Mouse (Mus musculus): Measurements from ENCODE around the gene Tead3.

The Tead3 gene

DNA sequence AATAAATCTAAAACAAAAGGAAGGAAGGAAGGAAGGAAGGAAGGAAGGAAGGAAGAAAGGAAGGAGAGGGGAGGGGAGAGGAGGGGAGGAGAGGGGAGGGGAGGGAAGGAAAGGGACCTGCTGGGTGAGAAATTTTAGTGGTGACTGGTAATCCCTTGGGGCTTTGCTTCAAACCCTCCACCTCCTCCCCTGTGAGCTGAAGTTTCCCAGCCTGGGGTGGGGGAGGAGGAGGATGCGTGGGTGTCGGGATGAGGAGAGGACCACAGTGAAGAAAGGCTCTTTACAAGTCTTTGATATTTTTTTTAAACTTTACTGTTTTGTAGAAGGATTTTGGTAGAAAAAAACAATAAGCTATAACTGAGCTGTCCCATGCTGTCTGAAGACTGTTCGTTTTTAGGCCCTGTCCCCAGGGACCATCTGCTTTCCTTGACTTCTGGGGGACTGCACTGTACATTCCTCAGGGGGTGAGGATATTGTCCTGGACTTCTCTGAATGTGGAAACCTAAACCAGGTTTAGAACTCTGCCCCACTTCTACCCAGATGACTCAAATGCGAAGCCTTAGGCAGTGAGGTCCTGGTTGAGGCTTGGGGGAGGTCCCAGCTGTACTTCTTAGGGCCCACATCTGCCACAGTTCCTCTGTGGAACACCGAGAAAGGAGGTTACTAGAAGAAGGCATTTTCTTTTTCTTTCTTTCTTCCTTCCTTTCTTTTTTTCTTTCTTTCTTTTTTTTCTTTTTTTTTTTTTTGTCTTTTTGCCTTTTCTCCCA, 39.1 kb downstream of the Tead3 start:
- no peak for DNase-seq (ENCODE audit: extremely low spot score, low read depth, low spot score)

DNA sequence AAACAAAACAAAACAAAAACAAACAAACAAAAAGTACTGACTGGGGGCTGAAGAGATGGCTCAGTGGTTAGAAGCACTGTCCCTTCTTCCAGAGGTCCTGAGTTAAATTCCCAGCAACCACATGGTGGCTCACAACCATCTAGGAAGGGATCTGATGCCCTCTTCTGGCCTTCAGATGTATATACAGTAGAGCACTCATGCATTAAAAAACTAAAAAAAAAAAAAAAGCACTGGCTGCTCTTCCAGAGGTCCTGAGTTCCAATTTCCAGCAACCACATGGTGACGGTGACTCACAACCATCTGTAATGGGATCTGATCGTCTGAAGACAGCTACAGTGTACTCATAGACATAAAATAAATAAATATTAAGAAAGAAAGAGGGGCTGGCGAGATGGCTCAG, 39.8 kb downstream of the Tead3 start:
- no peak for DNase-seq (ENCODE audit: extremely low spot score, low read depth, low spot score)

DNA sequence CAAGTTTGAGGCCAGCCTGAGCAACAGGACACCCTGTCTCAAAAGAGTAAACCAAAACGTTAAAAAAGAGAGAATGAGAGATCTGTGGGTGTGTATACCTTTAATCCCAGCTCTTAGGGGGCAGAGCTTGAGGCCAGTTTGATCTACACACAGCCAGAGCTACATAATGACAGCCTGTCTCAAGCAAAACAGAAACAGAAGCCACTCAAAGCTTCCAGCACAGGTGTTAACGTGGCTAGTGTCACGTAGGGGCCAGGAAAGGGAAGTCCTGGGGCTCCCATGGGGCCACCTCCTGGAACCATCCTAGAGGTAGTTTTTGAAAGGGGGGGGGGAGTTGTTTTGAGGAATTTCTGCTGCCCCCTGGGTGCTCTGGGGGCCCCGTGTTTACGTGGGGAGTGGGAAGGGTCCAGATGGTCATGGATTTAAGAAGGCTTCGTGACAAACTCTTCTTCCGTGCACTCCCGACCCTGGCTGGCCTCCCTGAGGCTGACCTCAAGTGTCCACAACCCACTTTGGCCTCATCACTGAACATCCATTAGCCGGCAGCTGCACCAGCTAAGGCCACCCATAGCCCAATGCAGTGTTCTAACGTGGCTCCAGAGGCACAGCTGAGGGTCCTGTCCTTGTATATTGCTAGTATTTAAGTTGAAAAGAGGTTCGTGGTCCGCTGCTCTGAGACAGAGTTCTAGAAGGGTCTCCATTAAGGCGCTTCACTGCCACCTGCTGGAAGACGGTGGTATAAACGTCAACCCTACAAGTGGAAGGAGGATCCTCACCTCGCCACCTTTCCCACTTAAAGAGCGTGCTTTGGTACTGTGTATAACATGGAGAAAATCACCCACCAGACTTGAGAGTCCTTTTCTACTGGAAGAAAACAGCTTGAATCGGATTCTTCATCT, 42.1 kb downstream of the Tead3 start:
- peak; percentile 87 for DNase-seq (ENCODE audit: extremely low spot score, low read depth, low spot score)

DNA sequence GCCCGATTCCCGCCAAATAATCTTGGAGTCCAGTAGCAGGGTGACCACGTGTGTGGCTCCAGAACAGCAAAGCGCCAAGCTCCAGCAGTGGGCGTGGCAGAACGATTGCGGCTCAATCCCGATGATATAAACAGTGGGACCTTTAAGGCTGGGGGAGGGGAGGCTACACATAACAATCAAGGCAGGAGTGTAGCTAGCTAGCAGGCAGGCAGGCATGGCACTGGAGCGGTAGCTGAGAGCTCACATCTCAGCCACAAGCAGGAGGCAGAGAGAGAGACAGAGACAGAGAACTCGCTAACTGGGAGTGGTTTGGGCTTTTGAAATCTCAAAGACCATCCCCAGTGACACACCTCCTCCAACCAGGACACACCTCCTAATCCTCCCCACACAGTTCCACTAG, 45.4 kb downstream of the Tead3 start:
- no peak for DNase-seq (ENCODE audit: extremely low spot score, low read depth, low spot score)

DNA sequence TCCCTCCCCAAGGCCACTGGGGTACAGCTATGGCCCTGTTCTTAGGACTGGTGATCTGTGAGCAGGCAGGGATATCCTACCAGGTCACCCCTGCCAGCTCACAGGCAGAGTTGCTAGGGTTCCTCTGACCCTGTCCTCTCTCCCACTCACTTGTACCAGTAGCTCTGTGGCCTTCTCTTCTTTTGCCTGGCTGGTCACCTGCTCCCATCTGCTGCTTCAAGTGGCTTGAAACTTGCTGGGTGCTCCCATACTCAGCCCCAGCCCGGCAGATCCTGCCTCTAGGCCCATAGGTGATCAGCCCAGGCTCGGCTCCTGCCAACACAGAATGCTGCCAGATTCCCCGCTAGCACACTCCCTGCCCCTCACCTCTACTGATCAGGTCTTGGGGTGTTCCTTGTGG, 49.8 kb downstream of the Tead3 start:
- DNase-seq (ENCODE audit: extremely low spot score, low read depth, low spot score): no peak

DNA sequence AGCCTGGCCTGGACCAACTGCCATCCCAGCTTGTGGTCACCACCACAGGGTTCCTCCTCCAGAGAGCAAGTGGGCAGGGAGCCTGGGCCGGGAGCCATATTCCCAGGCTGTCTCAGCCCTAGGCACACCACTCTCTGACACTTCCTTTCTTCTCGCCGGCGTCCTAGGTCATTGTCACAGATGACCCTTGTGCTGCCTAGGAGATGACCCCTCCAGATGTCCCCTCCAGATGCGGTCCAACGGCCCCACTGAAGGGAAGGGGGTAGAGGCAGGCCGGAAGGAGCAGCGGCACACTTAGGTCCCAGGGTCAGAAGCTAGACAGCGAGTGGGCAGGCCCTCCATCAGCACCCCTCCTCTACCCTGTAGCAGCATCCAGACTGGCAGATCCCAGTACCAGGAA, 50.3 kb downstream of the Tead3 start:
- no peak for DNase-seq (ENCODE audit: extremely low spot score, low read depth, low spot score)

DNA sequence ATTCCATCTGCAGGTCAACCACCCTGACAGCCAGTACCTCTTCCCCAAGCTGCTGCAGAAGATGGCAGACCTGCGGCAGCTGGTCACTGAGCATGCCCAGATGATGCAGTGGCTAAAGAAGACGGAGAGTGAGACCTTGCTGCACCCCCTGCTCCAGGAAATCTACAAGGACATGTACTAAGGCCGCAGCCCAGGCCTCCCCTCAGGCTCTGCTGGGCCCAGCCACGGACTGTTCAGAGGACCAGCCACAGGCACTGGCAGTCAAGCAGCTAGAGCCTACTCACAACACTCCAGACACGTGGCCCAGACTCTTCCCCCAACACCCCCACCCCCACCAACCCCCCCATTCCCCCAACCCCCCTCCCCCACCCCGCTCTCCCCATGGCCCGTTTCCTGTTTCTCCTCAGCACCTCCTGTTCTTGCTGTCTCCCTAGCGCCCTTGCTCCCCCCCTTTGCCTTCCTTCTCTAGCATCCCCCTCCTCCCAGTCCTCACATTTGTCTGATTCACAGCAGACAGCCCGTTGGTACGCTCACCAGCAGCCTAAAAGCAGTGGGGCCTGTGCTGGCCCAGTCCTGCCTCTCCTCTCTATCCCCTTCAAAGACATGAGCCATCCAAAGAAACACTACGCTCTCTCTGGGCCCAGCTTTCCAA, 50.8 kb downstream of the Tead3 start:
- no peak for DNase-seq (ENCODE audit: extremely low spot score, low read depth, low spot score)

DNA sequence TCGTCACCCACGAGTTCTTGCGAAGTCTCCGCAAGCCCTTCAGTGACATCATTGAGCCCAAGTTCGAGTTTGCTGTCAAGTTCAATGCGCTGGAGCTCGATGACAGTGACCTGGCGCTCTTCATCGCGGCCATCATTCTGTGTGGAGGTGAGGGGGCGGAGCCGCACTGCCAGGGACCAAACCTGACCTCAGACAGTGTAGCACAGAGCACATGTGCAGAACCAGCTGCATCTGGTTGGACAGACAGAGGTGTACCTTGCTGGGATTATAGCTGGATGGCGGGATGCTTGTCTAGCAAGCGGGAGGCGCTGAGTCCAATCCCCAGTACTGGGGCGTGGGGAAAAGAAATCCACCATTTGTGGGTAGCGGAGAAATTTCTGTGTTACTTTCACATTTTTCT, 51.7 kb downstream of the Tead3 start:
- DNase-seq (ENCODE audit: extremely low spot score, low read depth, low spot score): no peak

DNA sequence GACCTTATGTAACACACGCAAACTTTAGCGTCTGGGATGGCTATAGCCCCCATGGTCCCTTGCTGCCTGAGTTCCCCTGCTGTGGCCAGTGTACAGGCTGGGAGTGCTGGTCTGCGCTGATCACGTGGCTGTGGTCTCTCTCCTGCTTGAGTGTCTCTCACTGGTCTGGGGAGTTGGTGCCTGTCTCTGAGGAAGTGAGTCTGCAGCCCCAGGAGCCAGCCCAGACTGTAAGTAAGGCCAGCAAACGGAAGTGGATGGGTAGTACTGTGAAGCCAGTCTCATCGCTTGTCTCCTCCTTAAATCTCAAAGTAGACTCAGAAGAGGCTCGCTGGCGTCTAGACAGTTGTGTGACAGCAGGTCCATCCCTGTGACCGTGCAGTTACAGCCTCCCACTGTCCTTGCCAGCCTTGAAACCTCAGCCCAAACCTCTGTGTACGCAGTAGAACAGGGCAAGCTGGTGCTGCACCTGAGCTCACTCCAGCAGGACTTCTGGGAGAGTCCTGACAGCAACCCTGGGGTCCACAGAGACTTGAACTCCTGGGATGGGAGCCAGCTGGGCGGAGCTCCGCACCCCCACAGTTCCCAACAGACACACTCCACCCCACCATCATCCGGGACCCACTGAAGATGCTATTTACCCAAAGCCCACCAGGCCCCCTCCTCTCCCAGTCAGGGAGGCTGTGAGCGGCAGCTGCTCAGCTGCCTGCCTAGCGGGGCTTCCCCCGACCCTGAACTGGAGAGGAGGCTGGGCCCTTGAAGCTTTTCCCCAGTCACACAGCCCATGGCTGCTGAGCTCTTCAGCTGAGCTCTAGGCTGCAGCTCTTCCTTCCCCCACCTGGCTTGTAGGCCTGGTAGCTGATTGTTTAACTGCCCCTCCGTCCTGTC, 55.9 kb downstream of the Tead3 start:
- no peak for DNase-seq (ENCODE audit: extremely low spot score, low read depth, low spot score)

DNA sequence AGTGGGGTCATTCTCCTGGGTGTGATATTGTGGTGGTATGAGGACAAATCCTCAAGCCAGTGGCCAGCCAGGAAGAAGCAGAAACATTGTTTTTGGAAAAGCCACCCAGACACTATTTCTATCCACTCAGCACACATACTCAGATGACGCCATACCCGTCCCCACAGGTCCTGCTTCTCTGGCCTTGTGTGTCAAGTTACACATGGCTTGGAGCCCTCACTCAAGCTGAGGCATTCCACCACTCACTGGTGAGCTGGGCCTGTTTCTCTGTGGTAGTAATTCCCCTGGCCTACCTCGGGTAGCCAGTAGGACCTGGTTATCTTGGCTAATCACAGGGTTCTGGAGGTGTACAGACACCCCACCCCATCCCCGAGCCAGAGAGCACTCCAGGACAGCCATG, 56.9 kb downstream of the Tead3 start:
- DNase-seq (ENCODE audit: extremely low spot score, low read depth, low spot score): no peak

DNA sequence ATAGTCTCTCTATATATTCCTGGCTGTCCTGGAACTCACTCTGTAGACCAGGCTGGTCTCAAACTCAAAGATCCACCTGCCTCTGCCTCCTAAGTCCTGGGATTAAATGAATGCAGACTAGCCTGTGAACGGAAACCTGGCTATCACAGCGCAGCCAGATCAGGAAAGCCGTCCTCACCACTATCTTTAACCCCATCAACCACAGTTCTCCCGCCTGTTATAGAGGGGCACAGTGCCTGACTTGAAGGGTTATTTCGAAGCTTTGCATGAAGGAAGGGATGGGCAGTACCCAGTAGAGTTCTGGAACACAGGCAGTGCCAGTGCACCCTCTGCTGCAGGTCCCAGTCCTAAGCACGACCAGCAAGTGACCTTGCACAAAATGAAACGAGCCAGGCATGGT, 59.3 kb downstream of the Tead3 start:
- DNase-seq (ENCODE audit: extremely low spot score, low read depth, low spot score): no peak

DNA sequence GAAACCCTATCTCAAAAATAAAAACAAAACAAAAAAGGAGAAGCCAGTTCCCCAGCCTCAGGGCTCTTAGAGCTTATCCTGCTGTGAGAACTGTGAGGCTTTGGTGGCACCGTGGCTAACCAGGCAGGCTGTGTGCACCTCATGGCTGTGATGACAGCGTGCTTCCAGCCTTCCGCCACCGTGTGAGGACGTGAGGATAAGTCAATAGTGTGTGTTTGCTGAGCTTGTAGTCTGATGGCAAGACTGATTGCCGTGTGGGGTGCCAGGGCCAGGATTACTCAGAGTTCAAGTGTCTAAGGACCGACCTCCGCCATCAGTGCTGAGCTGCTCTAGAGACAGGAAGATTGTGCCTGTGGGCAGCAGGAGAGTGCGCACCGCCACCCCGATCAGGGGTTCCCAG, 59.9 kb downstream of the Tead3 start:
- no peak for DNase-seq (ENCODE audit: extremely low spot score, low read depth, low spot score)

DNA sequence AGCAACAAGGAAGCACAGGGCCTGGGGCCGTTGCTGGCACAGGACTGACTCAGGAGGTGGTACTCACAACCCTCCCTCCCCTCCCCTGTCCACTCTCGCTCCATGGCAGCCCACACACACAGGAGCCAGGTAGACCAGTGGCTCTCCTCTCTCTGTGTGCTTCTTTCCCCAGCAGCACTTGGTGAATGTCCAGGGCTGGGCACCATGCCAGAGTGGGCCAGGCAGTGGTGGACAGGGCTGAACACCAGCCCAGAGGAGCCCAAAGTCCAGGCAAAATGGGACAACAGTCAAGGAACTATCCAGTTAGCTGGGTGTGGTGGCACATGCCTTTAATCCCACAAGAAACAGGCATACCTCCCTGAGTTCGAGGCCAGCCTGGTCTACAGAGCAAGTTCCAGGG, 60.4 kb downstream of the Tead3 start:
- no peak for DNase-seq (ENCODE audit: extremely low spot score, low read depth, low spot score)

DNA sequence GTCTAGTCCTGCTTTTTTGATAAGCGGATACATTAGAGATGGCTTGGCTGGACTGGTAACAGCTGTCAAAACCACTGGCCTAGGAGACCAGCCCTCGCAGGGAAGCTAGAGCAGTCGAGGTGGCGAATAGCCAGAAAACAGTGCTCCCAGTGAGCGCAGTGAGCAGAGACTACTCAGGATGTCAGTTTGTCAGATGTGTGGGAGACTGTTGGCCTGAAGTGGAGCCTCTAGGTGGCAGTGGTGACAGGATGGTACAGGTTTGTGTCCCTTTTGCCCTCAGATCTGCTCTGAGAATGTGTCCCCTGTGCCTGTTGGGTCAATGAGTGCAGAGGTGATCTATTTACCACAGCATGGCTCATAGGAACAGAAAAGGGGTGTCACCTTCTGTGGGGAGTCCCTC, 62.6 kb downstream of the Tead3 start:
- no peak for DNase-seq (ENCODE audit: extremely low spot score, low read depth, low spot score)

DNA sequence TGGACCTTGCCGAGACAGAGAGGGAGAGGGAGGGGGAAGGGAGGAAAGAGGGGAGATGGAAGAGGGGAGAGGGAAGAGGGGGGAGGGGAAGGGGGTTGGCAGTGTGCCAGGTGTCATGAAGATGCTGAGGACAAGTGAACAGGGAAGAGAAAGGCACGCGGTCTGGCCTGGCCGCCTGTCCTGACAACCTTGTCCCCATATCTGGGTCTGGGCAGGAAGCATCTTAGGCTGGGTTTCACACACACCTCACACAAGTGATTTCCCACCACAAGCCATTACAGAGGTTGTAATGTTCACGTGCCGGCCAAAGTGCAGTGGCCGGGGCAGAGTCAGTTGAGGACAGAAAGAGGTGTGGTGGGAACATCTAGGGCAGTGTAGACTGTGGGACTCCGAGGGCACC, 63.0 kb downstream of the Tead3 start:
- DNase-seq (ENCODE audit: extremely low spot score, low read depth, low spot score): no peak

DNA sequence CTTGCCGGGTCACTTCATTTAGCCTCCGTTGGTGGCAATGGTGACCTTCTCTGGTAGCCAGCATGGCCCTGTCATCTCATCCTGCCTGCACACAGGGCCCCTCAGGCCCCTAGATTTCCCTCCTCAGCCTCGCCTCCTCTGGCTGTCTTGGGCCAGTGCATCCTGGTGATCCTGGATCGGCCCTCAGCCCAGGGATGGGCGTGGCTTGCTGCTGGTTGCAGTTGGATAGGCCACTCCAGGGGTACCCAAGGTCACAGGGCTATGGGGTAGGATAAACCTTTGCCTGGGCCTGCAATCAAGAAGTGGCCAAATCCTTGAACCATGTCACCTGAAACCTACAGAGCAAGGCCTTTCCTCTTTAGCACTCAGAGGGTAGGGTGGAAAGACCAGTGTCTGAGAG, 63.7 kb downstream of the Tead3 start:
- DNase-seq (ENCODE audit: extremely low spot score, low read depth, low spot score): no peak

DNA sequence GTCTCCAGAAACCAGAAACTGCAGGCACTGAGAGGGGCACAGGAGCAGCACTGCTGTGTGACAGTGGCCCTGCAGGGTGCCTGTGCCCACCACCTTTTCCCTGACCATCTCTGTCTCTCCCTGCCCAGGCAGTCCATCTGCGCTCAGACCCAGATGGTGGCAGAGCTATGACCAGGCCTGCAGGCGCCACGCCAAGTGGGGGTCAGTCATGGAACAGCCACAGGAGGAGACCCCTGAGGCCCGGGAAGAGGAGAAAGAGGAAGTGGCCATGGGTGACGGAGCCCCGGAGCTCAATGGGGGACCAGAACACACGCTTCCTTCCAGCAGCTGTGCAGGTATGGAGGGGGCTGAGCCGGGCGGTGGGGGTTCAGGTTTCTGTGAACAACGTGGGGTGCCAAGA, 64.5 kb downstream of the Tead3 start:
- no peak for DNase-seq (ENCODE audit: extremely low spot score, low read depth, low spot score)

DNA sequence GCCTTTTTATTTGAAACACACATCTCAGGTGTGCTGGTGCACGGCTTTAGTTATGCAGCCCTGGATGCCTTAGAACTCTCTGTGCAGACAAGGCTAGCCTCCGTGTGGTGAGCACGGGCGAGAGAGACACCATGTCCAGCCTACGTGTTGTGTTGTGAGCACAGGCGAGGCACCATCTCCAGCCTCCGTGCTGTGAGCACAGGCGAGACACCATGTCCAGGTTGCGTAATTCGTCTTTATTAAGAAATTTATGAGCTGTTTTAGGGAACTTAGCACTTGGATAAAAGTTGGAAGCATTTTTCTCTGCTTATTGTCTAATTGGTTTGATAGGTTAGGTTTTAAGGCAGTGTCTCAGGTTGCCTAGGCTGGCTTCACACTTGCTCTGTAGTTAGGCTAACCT, 67.4 kb downstream of the Tead3 start:
- no peak for DNase-seq (ENCODE audit: extremely low spot score, low read depth, low spot score)

DNA sequence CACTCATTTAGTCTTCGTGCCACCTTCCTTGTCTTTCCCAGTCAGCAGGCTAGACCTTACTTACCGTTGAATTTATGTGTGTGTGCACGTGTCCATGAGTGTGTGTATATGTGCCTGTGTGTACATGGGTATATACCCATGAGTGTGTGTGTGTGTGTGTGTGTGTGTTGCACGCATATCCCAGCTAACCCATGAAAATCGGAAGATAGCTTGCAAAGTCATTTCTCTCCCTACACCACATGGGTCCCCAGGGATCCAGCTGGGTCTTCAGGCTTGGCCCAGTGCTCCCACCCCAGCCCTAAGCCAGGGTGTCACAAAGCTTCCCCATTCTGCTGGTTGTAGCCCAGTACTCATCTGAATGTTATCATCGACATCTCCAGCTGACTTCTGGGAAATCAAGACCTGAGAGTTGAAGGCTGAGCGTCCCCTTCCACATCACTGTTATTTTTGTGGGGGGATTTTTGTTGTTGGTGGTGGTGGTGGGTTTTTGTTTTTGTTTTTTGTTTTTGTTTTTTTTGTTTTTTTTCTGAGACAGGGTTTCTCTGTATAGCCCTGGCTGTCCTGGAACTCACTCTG, 68.7 kb downstream of the Tead3 start:
- no peak for DNase-seq (ENCODE audit: extremely low spot score, low read depth, low spot score)
